Mouse (Mus musculus) neutrophil, adult 5-6 weeks (primary cell): ENCODE measurements around the gene Ppp1r9b. TPM values are rescaled to one million over a fixed set of nuclear protein-coding genes. Genes with fewer than 3 reads are reported as not detected.
A peak's percentile ranks its signal among the peaks of the same experiment; 100 is the strongest.

ENCODE experiments used
- ATAC-seq: fragments of 151-379, 151-347 bp; 2 replicates; pipeline ENCODE4 v1.8.0; 2017; ENCODE audit warnings: mild to moderate bottlenecking, moderate TSS enrichment; ENCODE audit not compliant: insufficient number of reproducible peaks, poor library complexity, low FRiP score, severe bottlenecking; ENCODE audit errors: extremely low read depth
- total RNA-seq: library from RNA; stranded (forward); fragments of 200-1000 nt; gene quantifications from 2 replicates; pipeline ENCODE4 v1.2.3, GENCODE M21; 2017

The Ppp1r9b gene
- total RNA-seq, 1 experiment from 2014 or later, result 120 TPM

- no peak for ATAC-seq
These were observed 46.5 kb downstream of the Ppp1r9b start for GRCm38 (mm10) chr11:95037306-95037705.

- no peak for ATAC-seq
These were observed 47.5 kb downstream of the Ppp1r9b start for GRCm38 (mm10) chr11:95038156-95038817.

GRCm38 (mm10) chr11:95038818-95039655, 48.2 kb downstream of the Ppp1r9b start:
- no peak for ATAC-seq

GRCm38 (mm10) chr11:95039766-95040165, 48.9 kb downstream of the Ppp1r9b start:
- no peak for ATAC-seq

- no peak for ATAC-seq
These were observed 49.8 kb downstream of the Ppp1r9b start for GRCm38 (mm10) chr11:95040491-95041138.

GRCm38 (mm10) chr11:95041139-95041609, 50.3 kb downstream of the Ppp1r9b start, which contains the start of gene Pdk2:
Pdk2 (minus strand) TSS chr11:95041354.
- peak; percentile 91 for ATAC-seq

- 0 out of 2 replicates have a peak, but pooled peaks have one; percentile 24 for ATAC-seq
These were observed 51.3 kb downstream of the Ppp1r9b start for GRCm38 (mm10) chr11:95042096-95042495.

- no peak for ATAC-seq
These were observed 52.2 kb downstream of the Ppp1r9b start for GRCm38 (mm10) chr11:95043060-95043459.

GRCm38 (mm10) chr11:95043608-95044007, 52.8 kb downstream of the Ppp1r9b start:
- ATAC-seq, result no peak

- ATAC-seq, result no peak
These were observed 53.5 kb downstream of the Ppp1r9b start for GRCm38 (mm10) chr11:95044185-95044870.

- ATAC-seq, result peak; percentile 68
These were observed 56.3 kb downstream of the Ppp1r9b start for GRCm38 (mm10) chr11:95046980-95047680.

- no peak for ATAC-seq
These were observed 62.2 kb downstream of the Ppp1r9b start for GRCm38 (mm10) chr11:95053062-95053461.

Other genes with a start within 250 kb of the Ppp1r9b start
- gene Cdc34b, start 249.3 kb upstream of the Ppp1r9b start, total RNA-seq, result not detected in 2 replicates
- gene Tmem92, start 208.3 kb upstream of the Ppp1r9b start, total RNA-seq, result not detected in 2 replicates
- gene Col1a1, start 54.8 kb upstream of the Ppp1r9b start, total RNA-seq, result not detected in 2 replicates
- not detected in 2 replicates for gene Hils1, start 23.4 kb upstream of the Ppp1r9b start, total RNA-seq
- not detected in 2 replicates for gene Sgca, start 14.7 kb upstream of the Ppp1r9b start, total RNA-seq
- gene Samd14, start 18.8 kb downstream of the Ppp1r9b start, total RNA-seq, result 0.81 and 3.1 TPM in 2 replicates
- 2.9 and 5.2 TPM in 2 replicates for gene Pdk2, start 50.3 kb downstream of the Ppp1r9b start, total RNA-seq
- gene Itga3, start 85.8 kb downstream of the Ppp1r9b start, total RNA-seq, result 0.23 and 1.2 TPM in 2 replicates
- gene Dlx3, start 129.1 kb downstream of the Ppp1r9b start, total RNA-seq, result not detected in 2 replicates
- gene Dlx4, start 155.2 kb downstream of the Ppp1r9b start, total RNA-seq, result not detected in 2 replicates